Mouse (Mus musculus) central nervous system, embryonic 11.5 days (tissue): ENCODE data around the gene Zfp971. TPM values are rescaled to one million over a fixed set of nuclear protein-coding genes. Genes with fewer than 3 reads are reported as not detected.

Experiments
- polyA plus RNA-seq: library from polyadenylated mRNA; depleted of rRNA; stranded (reverse); fragments of >200 nt; gene quantifications from 2 replicates; pipeline ENCODE4 v1.2.3, GENCODE M21; 2012; rRNA removed

Zfp971 gene
- 4.7 and 10.8 TPM in 2 replicates for polyA plus RNA-seq

GRCm38 (mm10) chr2:178023011-178023611, at the start of gene Zfp971:
Gene Zfp971, plus strand, starts transcription at chr2:178023284.

GRCm38 (mm10) chr2:178078166-178078717, 55.2 kb downstream of the Zfp971 start, which contains the start of gene Zfp931:
Gene Zfp931, minus strand, starts transcription at chr2:178078476.

Other genes with a start within 250 kb of the Zfp971 start
- 21.6 and 61.9 TPM in 2 replicates for gene Gm14325, start 182.9 kb upstream of the Zfp971 start, polyA plus RNA-seq
- gene Gm14327, start 126.2 kb upstream of the Zfp971 start, polyA plus RNA-seq = 0.34 and 3.2 TPM in 2 replicates
- gene Zfp972, start 97.7 kb upstream of the Zfp971 start, polyA plus RNA-seq = 0.35 and 0.60 TPM in 2 replicates
- 5.0 and 11.5 TPM in 2 replicates for gene Gm14326, start 66.0 kb upstream of the Zfp971 start, polyA plus RNA-seq
- gene Zfp931, start 55.2 kb downstream of the Zfp971 start, polyA plus RNA-seq = 5.9 and 10.4 TPM in 2 replicates
- 9.4 and 15.1 TPM in 2 replicates for gene Phactr3, start 95.7 kb downstream of the Zfp971 start, polyA plus RNA-seq